Comparison of ENCODE assay signal across 8 mouse cellular contexts in genomic region chr13:6836351-6837074, GRCm38 (mm10).
A peak's percentile ranks its signal among the peaks of the same experiment; 100 is the strongest.
DNase-seq lines count a peak whose midpoint lies in the region.

No protein-coding gene starts in this region.

- DNase-seq in A20 (ENCODE audit: low read depth, low spot score) = peak; percentile 54
- DNase-seq in Muller cell, postnatal 12 days (ENCODE audit: inconsistent ontology term) = peak; percentile 57
- DNase-seq in cerebellum, postnatal 25 days = peak; percentile 30 to 53
- peak; percentile 53 for DNase-seq in heart, postnatal 4 days
- peak; percentile 58 to 89 for DNase-seq in layer of hippocampus, adult 18-20 months (ENCODE audit: low spot score in 2 of 2)
- peak; percentile 40 for DNase-seq in lung, postnatal 10 days
- DNase-seq in retina, embryonic 14.5 days (ENCODE audit: low spot score) = peak; percentile 83
- no peak for DNase-seq in gastrocnemius, postnatal 25 days
